Mouse (Mus musculus) heart, adult 2 months (tissue): Measurements from ENCODE around the gene Prdx1.

Source experiments
- CTCF ChIP-seq: fragments of 200-600 bp; IDR thresholded peaks from 2 replicates; pipeline ENCODE4 v1.8.1; 2022; ENCODE audit warnings: antibody characterized with exemption, mild to moderate bottlenecking, moderate library complexity
- EP300 ChIP-seq: fragments of 200-500 bp; IDR thresholded peaks from 2 replicates; pipeline ENCODE4 v1.6.1; 2011; ENCODE audit warnings: low read depth, low read length, control low read depth; ENCODE audit not compliant: insufficient read depth
- POLR2A ChIP-seq: fragments of 200-500 bp; IDR thresholded peaks from 2 replicates; pipeline ENCODE4 v1.6.1; 2011; ENCODE audit warnings: mild to moderate bottlenecking, low read depth, low read length, control low read depth; ENCODE audit not compliant: insufficient read depth

GRCm38 (mm10) chr4:116638821-116639220, 46.5 kb upstream of the Prdx1 start:
- TF ChIP-seq POLR2A (no peak), CTCF (no peak), EP300 (no peak)
